Mouse (Mus musculus) forebrain, embryonic 16.5 days (tissue): ENCODE measurements around the gene Rasal1. TPM values are rescaled to one million over a fixed set of nuclear protein-coding genes. Genes with fewer than 3 reads are reported as not detected.

Source experiments
- ATAC-seq: fragments of 200-750 bp; cut with Nextera tagmentation; 2 replicates; pipeline ENCODE4 v1.8.0; 2017; ENCODE audit warnings: mild to moderate bottlenecking, moderate library complexity
- H3K27ac ChIP-seq: fragments of 300-500 bp; sonication (generic); 2 replicates; pipeline ENCODE4 v1.5.1; 2014; ENCODE audit warnings: low read length, control low read depth
- H3K27me3 ChIP-seq: fragments of 300-500 bp; sonication (generic); replicated peaks from 2 replicates; pipeline ENCODE4 v1.6.1; 2014; ENCODE audit warnings: low read length; ENCODE audit not compliant: control insufficient read depth, insufficient read depth
- H3K36me3 ChIP-seq: fragments of 300-500 bp; sonication (generic); 2 replicates; pipeline ENCODE4 v1.6.1; 2014; ENCODE audit not compliant: control insufficient read depth, insufficient read depth
- H3K4me1 ChIP-seq: fragments of 300-500 bp; sonication (generic); replicated peaks from 2 replicates; pipeline ENCODE4 v1.6.1; 2014; ENCODE audit warnings: low read length; ENCODE audit not compliant: control insufficient read depth, insufficient read depth
- H3K4me2 ChIP-seq: fragments of 300-500 bp; sonication (generic); 2 replicates; pipeline ENCODE4 v1.6.1; 2014; ENCODE audit warnings: mild to moderate bottlenecking, low read length, control low read depth
- H3K4me3 ChIP-seq: fragments of 300-500 bp; sonication (generic); replicated peaks from 2 replicates; pipeline ENCODE4 v1.5.1; 2014; ENCODE audit warnings: mild to moderate bottlenecking, low read length, control low read depth
- H3K9ac ChIP-seq: fragments of 300-500 bp; sonication (generic); replicated peaks from 2 replicates; pipeline ENCODE4 v1.6.1; 2014; ENCODE audit warnings: low read depth, low read length, control low read depth
- H3K9me3 ChIP-seq: fragments of 300-500 bp; sonication (generic); 2 replicates; pipeline ENCODE4 v1.6.1; 2016; ENCODE audit warnings: low read length; ENCODE audit not compliant: control insufficient read depth
- WGBS: fragments of 180-500 bp; shearing (Covaris S2); extraction: QIAGEN DNeasy Blood & Tissue Kit; methylation state at CpG from one replicate; pipeline ENCODE4 v1.1.7; 2014; 5-methylcytosine and 5-hydroxymethylcytosine counted together
- polyA plus RNA-seq: library from polyadenylated mRNA; unstranded; fragments of >200 nt; fragmentation: Nextera tagmentation; extraction: Ambion mirVana; gene quantifications from 2 replicates; pipeline ENCODE4 v1.2.1, GENCODE M21; 2015

Rasal1 gene
- polyA plus RNA-seq, 1 experiment from 2014 or later = 6.3 TPM

GRCm38 (mm10) chr5:120631892-120632291 is 16.7 kb upstream of the Rasal1 start:
- Histone ChIP-seq H3K9me3 (no peaks in the 10 kb centered on the region), H3K4me2 (no peak overlapping the region), H3K4me3 (no peak overlapping the region), H3K27me3 (no peaks in the 10 kb centered on the region), H3K36me3 (peaks cover 8% of the 10 kb centered on the region), H3K9ac (no peak overlapping the region), H3K27ac (no peak overlapping the region), H3K4me1 (no peaks in the 10 kb centered on the region)
- 92% methylated on average over 5 of the region's 5 CpGs for WGBS
- ATAC-seq = no peak

GRCm38 (mm10) chr5:120634131-120634530 is 14.5 kb upstream of the Rasal1 start, which contains the start of gene Cfap73:
Cfap73 (minus strand) TSS chr5:120634235.
- Histone ChIP-seq H3K9ac (no peak within 1 kb of the TSS), H3K4me3 (no peak within 1 kb of the TSS), H3K27ac (no peak within 1 kb of the TSS), H3K9me3 (no peaks in the 10 kb centered on the region), H3K36me3 (no peaks in the 10 kb centered on the region), H3K4me2 (no peak within 1 kb of the TSS), H3K27me3 (no peaks in the 10 kb centered on the region), H3K4me1 (no peaks in the 10 kb centered on the region)
- ATAC-seq = no peak
- 62% methylated on average over 9 of the region's 9 CpGs for WGBS

- Histone ChIP-seq H3K4me1 (no peaks in the 10 kb centered on the region), H3K27me3 (no peaks in the 10 kb centered on the region), H3K4me3 (no peak overlapping the region), H3K9me3 (no peaks in the 10 kb centered on the region), H3K27ac (no peak overlapping the region), H3K9ac (no peak overlapping the region), H3K36me3 (no peaks in the 10 kb centered on the region), H3K4me2 (no peak overlapping the region)
- WGBS = 59% methylated on average over 5 of the region's 5 CpGs
- ATAC-seq = no peak
Observed at GRCm38 (mm10) chr5:120634860-120635259, 13.8 kb upstream of the Rasal1 start.

GRCm38 (mm10) chr5:120635633-120636032 is 13.0 kb upstream of the Rasal1 start:
- H3K27me3 ChIP-seq = no peaks in the 10 kb centered on the region
- no peak overlapping the region for H3K4me2 ChIP-seq
- H3K27ac ChIP-seq = no peak overlapping the region
- ATAC-seq = no peak
- no peaks in the 10 kb centered on the region for H3K4me1 ChIP-seq
- H3K9ac ChIP-seq = no peak overlapping the region
- H3K9me3 ChIP-seq = no peaks in the 10 kb centered on the region
- H3K36me3 ChIP-seq = no peaks in the 10 kb centered on the region
- WGBS = 82% methylated on average over 5 of the region's 5 CpGs
- no peak overlapping the region for H3K4me3 ChIP-seq

- Histone ChIP-seq H3K36me3 (no peaks in the 10 kb centered on the region), H3K4me1 (no peaks in the 10 kb centered on the region), H3K27ac (no peak overlapping the region), H3K9ac (no peak overlapping the region), H3K4me2 (no peak overlapping the region), H3K27me3 (no peaks in the 10 kb centered on the region), H3K9me3 (no peaks in the 10 kb centered on the region), H3K4me3 (no peak overlapping the region)
- no peak for ATAC-seq
- WGBS = 90% methylated on average over 7 of the region's 7 CpGs
Observed at GRCm38 (mm10) chr5:120640094-120640493, 8.5 kb upstream of the Rasal1 start.

- Histone ChIP-seq H3K4me3 (no peak overlapping the region), H3K9ac (no peak overlapping the region), H3K36me3 (no peaks in the 10 kb centered on the region), H3K4me2 (no peak overlapping the region), H3K27ac (no peak overlapping the region), H3K27me3 (peaks cover 4% of the 10 kb centered on the region), H3K4me1 (peaks cover under 1% of the 10 kb centered on the region), H3K9me3 (no peaks in the 10 kb centered on the region)
- 60% methylated on average over 14 of the region's 14 CpGs for WGBS
- ATAC-seq = no peak
Observed at GRCm38 (mm10) chr5:120643365-120644085, 5.1 kb upstream of the Rasal1 start.

- H3K4me1 ChIP-seq = peaks cover 8% of the 10 kb centered on the region
- no peak overlapping the region for H3K9ac ChIP-seq
- WGBS = 89% methylated on average over 3 of the region's 3 CpGs
- H3K27ac ChIP-seq = no peak overlapping the region
- H3K27me3 ChIP-seq = peaks cover 9% of the 10 kb centered on the region
- no peak overlapping the region for H3K4me2 ChIP-seq
- no peaks in the 10 kb centered on the region for H3K36me3 ChIP-seq
- ATAC-seq = no peak
- no peaks in the 10 kb centered on the region for H3K9me3 ChIP-seq
- no peak overlapping the region for H3K4me3 ChIP-seq
Observed at GRCm38 (mm10) chr5:120644227-120644626, 4.4 kb upstream of the Rasal1 start.

- no peak overlapping the region for H3K4me2 ChIP-seq
- no peak for ATAC-seq
- no peak overlapping the region for H3K9ac ChIP-seq
- H3K27ac ChIP-seq = no peak overlapping the region
- no peaks in the 10 kb centered on the region for H3K9me3 ChIP-seq
- peaks cover 13% of the 10 kb centered on the region for H3K4me1 ChIP-seq
- no peaks in the 10 kb centered on the region for H3K36me3 ChIP-seq
- 38% methylated on average over 6 of the region's 6 CpGs for WGBS
- H3K4me3 ChIP-seq = no peak overlapping the region
- peaks cover 24% of the 10 kb centered on the region for H3K27me3 ChIP-seq
Observed at GRCm38 (mm10) chr5:120645851-120646250, 2.8 kb upstream of the Rasal1 start.

- H3K4me2 ChIP-seq = no peak overlapping the region
- H3K4me3 ChIP-seq = no peak overlapping the region
- H3K9me3 ChIP-seq = no peaks in the 10 kb centered on the region
- 91% methylated on average over 3 of the region's 4 CpGs for WGBS
- no peaks in the 10 kb centered on the region for H3K36me3 ChIP-seq
- H3K9ac ChIP-seq = no peak overlapping the region
- H3K27me3 ChIP-seq = peaks cover 24% of the 10 kb centered on the region
- no peak overlapping the region for H3K27ac ChIP-seq
- H3K4me1 ChIP-seq = peaks cover 13% of the 10 kb centered on the region
- no peak for ATAC-seq
Observed at GRCm38 (mm10) chr5:120647361-120647760, 1.3 kb upstream of the Rasal1 start.
